Mouse (Mus musculus) cortical plate, adult 2 months (tissue): Measurements from ENCODE around the gene Cnpy3.

ENCODE experiments used
- CTCF ChIP-seq: fragments of 200-500 bp; IDR thresholded peaks from 2 replicates; pipeline ENCODE4 v1.5.1; 2011; ENCODE audit warnings: mild to moderate bottlenecking, control low read depth, low read length; ENCODE audit not compliant: insufficient read depth; ENCODE audit errors: extremely low read depth
- POLR2A ChIP-seq: fragments of 200-500 bp; IDR thresholded peaks from 2 replicates; pipeline ENCODE4 v1.6.1; 2011; ENCODE audit warnings: mild to moderate bottlenecking, low read length, control low read depth; ENCODE audit not compliant: insufficient read depth; ENCODE audit errors: extremely low read depth

GRCm38 (mm10) chr17:46702506-46702905, 49.5 kb downstream of the Cnpy3 start:
- TF ChIP-seq CTCF (no peak), POLR2A (no peak)
